Mouse (Mus musculus) embryonic fibroblast, embryonic 13.5 days (primary cell): ENCODE measurements around the gene Rragd. TPM values are rescaled to one million over a fixed set of nuclear protein-coding genes. Genes with fewer than 3 reads are reported as not detected.

Experiments used
- H3K27ac ChIP-seq: 2 replicates; pipeline ENCODE4 v1.5.1; 2012; ENCODE audit warnings: low read length, control low read depth, inconsistent platforms; ENCODE audit not compliant: insufficient read depth
- H3K4me1 ChIP-seq: 2 replicates; pipeline ENCODE4 v1.6.1; 2011; ENCODE audit warnings: low read length; ENCODE audit not compliant: control insufficient read depth, insufficient read depth
- H3K4me3 ChIP-seq: 2 replicates; pipeline ENCODE4 v1.5.1; 2011; ENCODE audit warnings: mild to moderate bottlenecking, control low read depth, low read length; ENCODE audit not compliant: insufficient read depth
- CTCF ChIP-seq: IDR thresholded peaks from 2 replicates; pipeline ENCODE4 v1.5.1; 2011; ENCODE audit warnings: mild to moderate bottlenecking, control low read depth, low read length, moderate library complexity, borderline replicate concordance; ENCODE audit not compliant: insufficient read depth
- POLR2A ChIP-seq: IDR thresholded peaks from 2 replicates; pipeline ENCODE4 v1.6.1; 2011; ENCODE audit warnings: low read depth, mild to moderate bottlenecking, control low read depth, low read length, moderate library complexity
- polyA plus RNA-seq: library from polyadenylated mRNA; stranded (reverse); fragments of >200 nt; gene quantifications from 2 replicates; pipeline ENCODE4 v1.2.4, GENCODE M21; 2011; ENCODE audit warnings: low read depth; ENCODE audit not compliant: missing spikeins, insufficient read length

Gene Rragd
- polyA plus RNA-seq, 1 experiment: 3.1 TPM

GRCm38 (mm10) chr4:33062981-33063380, 80.1 kb downstream of the Rragd start, which contains the start of gene Gabrr2:
Gabrr2 (plus strand) TSS chr4:33062999.
- Histone ChIP-seq H3K27ac (no peak within 1 kb of the TSS), H3K4me1 (0 out of 2 replicates have a peak, but pooled peaks cover 4% of the 10 kb centered on the region), H3K4me3 (no peak within 1 kb of the TSS)
- TF ChIP-seq CTCF: no peak
- TF ChIP-seq POLR2A: no peak

GRCm38 (mm10) chr4:33064986-33065385, 82.1 kb downstream of the Rragd start:
- Histone ChIP-seq H3K27ac (no peak overlapping the region), H3K4me1 (0 out of 2 replicates have a peak, but pooled peaks cover 4% of the 10 kb centered on the region), H3K4me3 (no peak overlapping the region)
- TF ChIP-seq CTCF: no peak
- TF ChIP-seq POLR2A: no peak

- no peak overlapping the region for H3K27ac ChIP-seq
- 0 out of 2 replicates have a peak, but pooled peaks cover 4% of the 10 kb centered on the region for H3K4me1 ChIP-seq
- no peak overlapping the region for H3K4me3 ChIP-seq
- TF ChIP-seq CTCF (no peak), POLR2A (no peak)
Measured at GRCm38 (mm10) chr4:33066223-33066960, 83.6 kb downstream of the Rragd start.

- Histone ChIP-seq H3K4me1 (0 out of 2 replicates have a peak, but pooled peaks cover 4% of the 10 kb centered on the region), H3K27ac (no peak overlapping the region), H3K4me3 (no peak overlapping the region)
- TF ChIP-seq POLR2A (no peak), CTCF (no peak)
Measured at GRCm38 (mm10) chr4:33067331-33067730, 84.5 kb downstream of the Rragd start.

GRCm38 (mm10) chr4:33067826-33068225, 85.0 kb downstream of the Rragd start:
- Histone ChIP-seq H3K4me3 (no peak overlapping the region), H3K27ac (no peak overlapping the region), H3K4me1 (0 out of 2 replicates have a peak, but pooled peaks cover 4% of the 10 kb centered on the region)
- TF ChIP-seq CTCF (no peak), POLR2A (no peak)

- H3K27ac ChIP-seq: no peak overlapping the region
- no peak overlapping the region for H3K4me3 ChIP-seq
- TF ChIP-seq CTCF: no peak
- no peak for TF ChIP-seq POLR2A
- 0 out of 2 replicates have a peak, but pooled peaks cover 4% of the 10 kb centered on the region for H3K4me1 ChIP-seq
Measured at GRCm38 (mm10) chr4:33068894-33069293, 86.1 kb downstream of the Rragd start.

GRCm38 (mm10) chr4:33070326-33070725, 87.5 kb downstream of the Rragd start:
- H3K27ac ChIP-seq: no peak overlapping the region
- no peak for TF ChIP-seq POLR2A
- TF ChIP-seq CTCF: no peak
- H3K4me1 ChIP-seq: no peaks in the 10 kb centered on the region
- H3K4me3 ChIP-seq: no peak overlapping the region

- TF ChIP-seq CTCF (no peak), POLR2A (no peak)
- H3K27ac ChIP-seq: no peak overlapping the region
- no peak overlapping the region for H3K4me3 ChIP-seq
- H3K4me1 ChIP-seq: no peaks in the 10 kb centered on the region
Measured at GRCm38 (mm10) chr4:33071337-33071736, 88.5 kb downstream of the Rragd start.

Other genes with a start within 250 kb of the Rragd start
- gene Lyrm2, start 182.8 kb upstream of the Rragd start, polyA plus RNA-seq: 57.2 and 59.7 TPM in 2 replicates
- gene Ankrd6, start 32.2 kb upstream of the Rragd start, polyA plus RNA-seq: 2.3 and 3.9 TPM in 2 replicates
- 103 and 124 TPM in 2 replicates for gene Ube2j1, start 48.4 kb downstream of the Rragd start, polyA plus RNA-seq
- not detected in 2 replicates for gene Gabrr2, start 80.0 kb downstream of the Rragd start, polyA plus RNA-seq
- gene Gabrr1, start 149.5 kb downstream of the Rragd start, polyA plus RNA-seq: not detected in 2 replicates
- 0.60 TPM in 1 of 2 replicates, not detected in the other for gene Pm20d2, start 206.7 kb downstream of the Rragd start, polyA plus RNA-seq
- 1.2 and 2.2 TPM in 2 replicates for gene Srsf12, start 226.0 kb downstream of the Rragd start, polyA plus RNA-seq